Mouse (Mus musculus): ENCODE results near the gene Mamstr. TPM values are rescaled to one million over a fixed set of nuclear protein-coding genes. Genes with fewer than 3 reads are reported as not detected.

The Mamstr gene
- polyA plus RNA-seq, 1 experiment from 2014 or later = 2.8 TPM

GRCm38 (mm10) chr7:45682144-45683126, 42.7 kb downstream of the Mamstr start:
- no peak overlapping the region for H3K9ac ChIP-seq (replicated peaks; ENCODE audit: low read depth, low read length)
- peak overlapping the region; percentile 29 for H3K4me2 ChIP-seq (ENCODE audit: low read length)
- peak overlapping the region; percentile 46; the same call in 1 of the 2 replicates for H3K27ac ChIP-seq (ENCODE audit: low read length)
- H3K27me3 ChIP-seq (replicated peaks; ENCODE audit: control insufficient read depth, insufficient read depth, low read length) = no peaks in the 10 kb centered on the region
- 29% methylated on average over 14 of the region's 14 CpGs for WGBS
- no peaks in the 10 kb centered on the region for H3K36me3 ChIP-seq (ENCODE audit: control insufficient read depth, insufficient read depth)
- peaks cover 7% of the 10 kb centered on the region for H3K4me1 ChIP-seq (replicated peaks; ENCODE audit: control insufficient read depth, insufficient read depth, low read length)
- H3K9me3 ChIP-seq (ENCODE audit: control insufficient read depth, low read length) = no peaks in the 10 kb centered on the region
- H3K4me3 ChIP-seq (replicated peaks; ENCODE audit: low read length) = peak overlapping the region; percentile 5; the same call in 1 of the 2 replicates
- peak; percentile 86 for ATAC-seq

GRCm38 (mm10) chr7:45683396-45684050, 43.7 kb downstream of the Mamstr start, which contains the start of gene Ntn5:
Ntn5 (plus strand) TSS chr7:45684022.
- 77% methylated on average over 7 of the region's 7 CpGs for WGBS
- no peaks in the 10 kb centered on the region for H3K36me3 ChIP-seq (ENCODE audit: control insufficient read depth, insufficient read depth)
- no peak for ATAC-seq
- H3K9me3 ChIP-seq (ENCODE audit: control insufficient read depth, low read length) = no peaks in the 10 kb centered on the region
- H3K4me3 ChIP-seq (replicated peaks; ENCODE audit: low read length) = no peak within 1 kb of the TSS
- H3K4me2 ChIP-seq (ENCODE audit: low read length) = no peak within 1 kb of the TSS
- 0 out of 2 replicates have a peak within 1 kb of the TSS, but pooled peaks have one; percentile 29 for H3K9ac ChIP-seq (replicated peaks; ENCODE audit: low read depth, low read length)
- H3K4me1 ChIP-seq (replicated peaks; ENCODE audit: control insufficient read depth, insufficient read depth, low read length) = peaks cover 7% of the 10 kb centered on the region
- no peak within 1 kb of the TSS for H3K27ac ChIP-seq (ENCODE audit: low read length)
- H3K27me3 ChIP-seq (replicated peaks; ENCODE audit: control insufficient read depth, insufficient read depth, low read length) = no peaks in the 10 kb centered on the region

- no peak overlapping the region for H3K4me3 ChIP-seq (replicated peaks; ENCODE audit: low read length)
- no peak overlapping the region for H3K4me2 ChIP-seq (ENCODE audit: low read length)
- H3K9ac ChIP-seq (replicated peaks; ENCODE audit: low read depth, low read length) = no peak overlapping the region
- H3K4me1 ChIP-seq (replicated peaks; ENCODE audit: control insufficient read depth, insufficient read depth, low read length) = peaks cover 7% of the 10 kb centered on the region
- no peaks in the 10 kb centered on the region for H3K27me3 ChIP-seq (replicated peaks; ENCODE audit: control insufficient read depth, insufficient read depth, low read length)
- H3K9me3 ChIP-seq (ENCODE audit: control insufficient read depth, low read length) = no peaks in the 10 kb centered on the region
- H3K27ac ChIP-seq (ENCODE audit: low read length) = no peak overlapping the region
- H3K36me3 ChIP-seq (ENCODE audit: control insufficient read depth, insufficient read depth) = no peaks in the 10 kb centered on the region
- ATAC-seq = no peak
- 71% methylated on average over 10 of the region's 10 CpGs for WGBS
Observed at GRCm38 (mm10) chr7:45685811-45686210, 46.0 kb downstream of the Mamstr start.

- Histone ChIP-seq H3K9ac (replicated peaks; ENCODE audit: low read depth, low read length) (no peak overlapping the region), H3K4me1 (replicated peaks; ENCODE audit: control insufficient read depth, insufficient read depth, low read length) (peaks cover 7% of the 10 kb centered on the region), H3K9me3 (ENCODE audit: control insufficient read depth, low read length) (no peaks in the 10 kb centered on the region), H3K4me3 (replicated peaks; ENCODE audit: low read length) (no peak overlapping the region), H3K27ac (ENCODE audit: low read length) (no peak overlapping the region), H3K4me2 (ENCODE audit: low read length) (no peak overlapping the region), H3K36me3 (ENCODE audit: control insufficient read depth, insufficient read depth) (no peaks in the 10 kb centered on the region), H3K27me3 (replicated peaks; ENCODE audit: control insufficient read depth, insufficient read depth, low read length) (no peaks in the 10 kb centered on the region)
- 77% methylated on average over 3 of the region's 3 CpGs for WGBS
- no peak for ATAC-seq
Observed at GRCm38 (mm10) chr7:45686841-45687240, 47.1 kb downstream of the Mamstr start.

- H3K27ac ChIP-seq (ENCODE audit: low read length) = no peak overlapping the region
- 70% methylated on average over 6 of the region's 6 CpGs for WGBS
- no peaks in the 10 kb centered on the region for H3K9me3 ChIP-seq (ENCODE audit: control insufficient read depth, low read length)
- H3K4me3 ChIP-seq (replicated peaks; ENCODE audit: low read length) = no peak overlapping the region
- H3K27me3 ChIP-seq (replicated peaks; ENCODE audit: control insufficient read depth, insufficient read depth, low read length) = no peaks in the 10 kb centered on the region
- no peaks in the 10 kb centered on the region for H3K4me1 ChIP-seq (replicated peaks; ENCODE audit: control insufficient read depth, insufficient read depth, low read length)
- H3K36me3 ChIP-seq (ENCODE audit: control insufficient read depth, insufficient read depth) = no peaks in the 10 kb centered on the region
- H3K9ac ChIP-seq (replicated peaks; ENCODE audit: low read depth, low read length) = no peak overlapping the region
- H3K4me2 ChIP-seq (ENCODE audit: low read length) = no peak overlapping the region
- ATAC-seq = no peak
Observed at GRCm38 (mm10) chr7:45689099-45689498, 49.3 kb downstream of the Mamstr start.

- Histone ChIP-seq H3K4me3 (replicated peaks; ENCODE audit: low read length) (no peak overlapping the region), H3K4me1 (replicated peaks; ENCODE audit: control insufficient read depth, insufficient read depth, low read length) (no peaks in the 10 kb centered on the region), H3K4me2 (ENCODE audit: low read length) (no peak overlapping the region), H3K27ac (ENCODE audit: low read length) (no peak overlapping the region), H3K27me3 (replicated peaks; ENCODE audit: control insufficient read depth, insufficient read depth, low read length) (no peaks in the 10 kb centered on the region), H3K9ac (replicated peaks; ENCODE audit: low read depth, low read length) (no peak overlapping the region), H3K9me3 (ENCODE audit: control insufficient read depth, low read length) (no peaks in the 10 kb centered on the region), H3K36me3 (ENCODE audit: control insufficient read depth, insufficient read depth) (no peaks in the 10 kb centered on the region)
- 83% methylated on average over 11 of the region's 11 CpGs for WGBS
- no peak for ATAC-seq
Observed at GRCm38 (mm10) chr7:45689800-45690199, 50.0 kb downstream of the Mamstr start.

GRCm38 (mm10) chr7:45692364-45692763, 52.6 kb downstream of the Mamstr start:
- Histone ChIP-seq H3K4me1 (replicated peaks; ENCODE audit: control insufficient read depth, insufficient read depth, low read length) (no peaks in the 10 kb centered on the region), H3K4me3 (replicated peaks; ENCODE audit: low read length) (no peak overlapping the region), H3K27ac (ENCODE audit: low read length) (no peak overlapping the region), H3K36me3 (ENCODE audit: control insufficient read depth, insufficient read depth) (no peaks in the 10 kb centered on the region), H3K27me3 (replicated peaks; ENCODE audit: control insufficient read depth, insufficient read depth, low read length) (no peaks in the 10 kb centered on the region), H3K9me3 (ENCODE audit: control insufficient read depth, low read length) (no peaks in the 10 kb centered on the region), H3K4me2 (ENCODE audit: low read length) (no peak overlapping the region), H3K9ac (replicated peaks; ENCODE audit: low read depth, low read length) (no peak overlapping the region)
- no peak for ATAC-seq
- 87% methylated on average over 2 of the region's 2 CpGs for WGBS

GRCm38 (mm10) chr7:45693921-45694591, 54.3 kb downstream of the Mamstr start, which contains the start of gene Sec1:
Sec1 (minus strand) TSS chr7:45694402.
- Histone ChIP-seq H3K36me3 (ENCODE audit: control insufficient read depth, insufficient read depth) (no peaks in the 10 kb centered on the region), H3K9me3 (ENCODE audit: control insufficient read depth, low read length) (no peaks in the 10 kb centered on the region), H3K4me2 (ENCODE audit: low read length) (no peak within 1 kb of the TSS), H3K4me1 (replicated peaks; ENCODE audit: control insufficient read depth, insufficient read depth, low read length) (peaks cover under 1% of the 10 kb centered on the region; the same call in 1 of the 2 replicates), H3K9ac (replicated peaks; ENCODE audit: low read depth, low read length) (no peak within 1 kb of the TSS), H3K27me3 (replicated peaks; ENCODE audit: control insufficient read depth, insufficient read depth, low read length) (peaks cover 8% of the 10 kb centered on the region; the same call in 1 of the 2 replicates), H3K27ac (ENCODE audit: low read length) (no peak within 1 kb of the TSS), H3K4me3 (replicated peaks; ENCODE audit: low read length) (no peak within 1 kb of the TSS)
- WGBS = 93% methylated on average over 50 of the region's 50 CpGs
- no peak for ATAC-seq

GRCm38 (mm10) chr7:45695098-45695497, 55.3 kb downstream of the Mamstr start:
- Histone ChIP-seq H3K27me3 (replicated peaks; ENCODE audit: control insufficient read depth, insufficient read depth, low read length) (peaks cover 13% of the 10 kb centered on the region), H3K4me3 (replicated peaks; ENCODE audit: low read length) (no peak overlapping the region), H3K9me3 (ENCODE audit: control insufficient read depth, low read length) (no peaks in the 10 kb centered on the region), H3K27ac (ENCODE audit: low read length) (no peak overlapping the region), H3K9ac (replicated peaks; ENCODE audit: low read depth, low read length) (no peak overlapping the region), H3K4me2 (ENCODE audit: low read length) (no peak overlapping the region), H3K36me3 (ENCODE audit: control insufficient read depth, insufficient read depth) (no peaks in the 10 kb centered on the region), H3K4me1 (replicated peaks; ENCODE audit: control insufficient read depth, insufficient read depth, low read length) (peaks cover 8% of the 10 kb centered on the region)
- WGBS = 32% methylated on average over 6 of the region's 6 CpGs
- no peak for ATAC-seq

Measured in forebrain, embryonic 16.5 days (tissue).